Mouse (Mus musculus): ENCODE data around the gene Fzr1. TPM values are rescaled to one million over a fixed set of nuclear protein-coding genes. Genes with fewer than 3 reads are reported as not detected.

Gene Fzr1
- total RNA-seq, 2 experiments from 2014 or later, result 11.9 to 15.4 TPM

DNA sequence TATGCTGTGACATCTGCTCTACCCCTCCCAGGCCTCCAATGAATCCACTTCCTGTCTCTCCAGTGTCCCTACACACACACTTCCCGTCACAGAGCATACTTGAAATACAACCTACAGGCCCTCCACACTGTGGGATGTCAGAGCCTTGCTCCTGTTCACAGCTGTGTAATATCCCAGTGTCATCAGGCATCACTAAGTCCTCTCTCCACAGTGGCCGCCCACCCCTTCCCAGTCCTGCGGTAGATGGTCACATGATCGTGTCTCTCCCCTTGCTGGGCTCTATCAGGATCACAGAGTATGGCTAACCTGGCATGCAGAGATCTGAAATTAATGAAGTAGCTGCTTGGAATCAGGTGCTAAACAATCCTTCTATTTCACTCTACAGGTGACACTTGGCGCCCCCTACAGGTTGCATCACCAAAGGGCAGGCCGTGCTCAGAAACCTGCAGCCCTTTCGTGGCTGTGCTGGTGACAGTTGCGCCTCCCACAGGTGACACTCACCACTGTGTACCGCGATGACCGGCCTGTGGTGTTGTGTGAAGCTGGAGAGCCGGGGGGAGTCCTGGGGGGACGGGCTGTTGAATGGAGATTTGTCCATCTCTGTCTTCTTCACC lies 27.4 kb upstream of the Fzr1 start:
- intact Hi-C loops (cut with DNase I; ENCODE audit: low total_unique reads), result no loop called here
- peak; percentile 68 for DNase-seq

DNA sequence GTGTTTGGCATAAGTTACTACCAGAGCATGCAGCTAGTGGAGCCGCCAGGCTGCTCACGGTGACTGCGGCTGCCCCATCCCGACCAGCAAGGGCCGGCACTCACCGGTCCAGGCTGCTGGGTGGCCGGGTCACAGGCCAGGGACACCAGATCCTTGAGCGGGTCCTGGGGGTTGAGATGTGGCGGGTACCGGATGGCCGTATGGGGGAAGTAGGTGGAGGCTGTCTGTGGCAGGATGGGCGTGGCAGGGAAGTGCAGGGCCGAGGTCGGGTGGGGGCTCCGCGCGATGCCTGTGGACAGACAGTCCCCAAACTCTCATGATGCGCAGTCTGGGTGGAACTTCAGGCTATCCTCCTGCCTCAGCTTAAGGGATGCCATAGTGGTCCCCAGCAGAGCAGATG lies 26.4 kb upstream of the Fzr1 start:
- intact Hi-C loops (cut with DNase I; ENCODE audit: low total_unique reads), result no loop called here
- no peak for DNase-seq

- intact Hi-C loops (cut with DNase I; ENCODE audit: low total_unique reads), result no loop called here
- no peak for DNase-seq
Observed at GRCm38 (mm10) chr10:81404082-81404481, 25.8 kb upstream of the Fzr1 start.

DNA sequence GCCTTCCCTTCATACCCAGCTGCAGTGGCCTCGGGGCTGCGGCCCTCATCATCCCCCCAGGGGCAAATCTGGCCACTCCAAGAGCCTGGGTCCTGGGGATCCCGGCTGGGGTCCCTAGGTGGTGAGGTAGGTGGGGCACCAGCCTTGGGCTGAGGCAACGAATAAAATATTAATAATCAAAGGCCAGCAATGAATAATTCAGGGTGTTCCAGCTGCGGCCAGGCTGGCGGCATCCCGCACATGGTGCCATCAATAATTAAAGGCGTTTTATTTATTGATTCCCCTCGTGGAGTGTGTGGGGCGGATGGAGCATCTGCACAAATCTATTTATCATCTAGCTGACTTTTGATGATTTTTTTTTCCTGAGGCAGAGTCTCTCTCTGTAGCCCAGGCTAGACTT lies 25.2 kb upstream of the Fzr1 start:
- intact Hi-C loops (cut with DNase I; ENCODE audit: low total_unique reads), result no loop called here
- no peak for DNase-seq

- DNase-seq, result peak; percentile 19
- intact Hi-C loops (cut with DNase I; ENCODE audit: low total_unique reads), result no loop called here
Observed at GRCm38 (mm10) chr10:81402227-81402765, 24.0 kb upstream of the Fzr1 start.

DNA sequence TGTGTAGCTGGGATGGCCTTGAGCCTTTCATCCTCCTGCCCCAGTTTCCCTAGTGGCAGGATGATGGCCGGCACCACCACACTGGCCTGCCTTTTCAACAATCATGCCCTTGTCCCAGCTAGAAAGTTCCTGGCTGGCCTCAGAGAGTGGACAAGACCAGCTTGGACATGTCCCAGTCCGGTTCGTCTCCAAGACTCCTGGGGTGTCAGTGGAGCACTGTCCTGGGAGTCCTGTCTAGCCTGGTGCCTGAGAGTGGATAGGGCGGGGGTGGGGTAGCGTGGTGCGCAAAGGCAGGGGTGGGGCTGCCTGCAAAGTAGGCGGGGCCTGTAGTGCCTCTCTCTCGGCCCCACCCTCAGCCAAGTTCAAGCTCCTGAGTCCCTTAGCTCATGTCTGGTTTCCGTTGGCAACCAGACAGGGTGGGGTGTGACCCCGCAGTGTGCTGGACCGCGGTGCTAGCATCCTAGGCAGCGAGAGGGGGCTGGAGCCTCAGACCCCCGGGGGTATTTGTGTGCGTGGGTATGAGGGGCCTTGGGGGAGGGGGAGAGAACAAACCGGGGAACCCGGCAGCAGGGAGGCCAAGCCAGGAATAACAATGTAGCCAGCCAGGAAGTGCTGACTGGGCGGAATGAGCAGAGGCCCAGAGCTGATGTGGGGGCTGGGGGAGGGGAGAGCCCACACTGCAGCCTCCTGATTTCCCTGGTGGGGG lies 23.4 kb upstream of the Fzr1 start:
- intact Hi-C loops (cut with DNase I; ENCODE audit: low total_unique reads), result no loop called here
- peak; percentile 84 for DNase-seq

- intact Hi-C loops (cut with DNase I; ENCODE audit: low total_unique reads), result no loop called here
- DNase-seq, result no peak
Observed at GRCm38 (mm10) chr10:81401205-81401520, 22.8 kb upstream of the Fzr1 start.

GRCm38 (mm10) chr10:81400371-81401204 lies 22.3 kb upstream of the Fzr1 start:
- intact Hi-C loops (cut with DNase I; ENCODE audit: low total_unique reads), result no loop called here
- no peak for DNase-seq

- DNase-seq, result no peak
- intact Hi-C loops (cut with DNase I; ENCODE audit: low total_unique reads), result no loop called here
Observed at GRCm38 (mm10) chr10:81399798-81400308, 21.5 kb upstream of the Fzr1 start.

DNA sequence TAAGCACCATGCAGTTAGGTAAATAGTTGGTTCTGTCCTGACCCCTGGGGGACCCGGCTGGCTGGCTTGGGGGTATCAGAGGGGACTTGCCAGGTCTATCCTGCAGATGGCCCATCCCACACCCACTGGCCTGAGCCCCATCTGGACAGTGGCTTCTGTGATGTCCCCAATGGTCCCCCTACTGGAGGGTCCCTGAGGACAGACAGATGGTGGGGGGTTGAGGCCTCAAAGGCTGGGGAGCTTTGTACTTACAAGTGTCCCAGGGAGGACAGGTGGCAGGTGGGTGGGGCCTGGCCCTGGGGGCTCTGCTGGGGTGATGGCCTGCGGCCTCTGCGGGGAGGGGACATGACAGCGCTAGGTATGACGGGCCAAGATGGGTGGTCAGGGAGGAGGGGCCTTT lies 21.0 kb upstream of the Fzr1 start:
- intact Hi-C loops (cut with DNase I; ENCODE audit: low total_unique reads), result no loop called here
- DNase-seq, result no peak

DNA sequence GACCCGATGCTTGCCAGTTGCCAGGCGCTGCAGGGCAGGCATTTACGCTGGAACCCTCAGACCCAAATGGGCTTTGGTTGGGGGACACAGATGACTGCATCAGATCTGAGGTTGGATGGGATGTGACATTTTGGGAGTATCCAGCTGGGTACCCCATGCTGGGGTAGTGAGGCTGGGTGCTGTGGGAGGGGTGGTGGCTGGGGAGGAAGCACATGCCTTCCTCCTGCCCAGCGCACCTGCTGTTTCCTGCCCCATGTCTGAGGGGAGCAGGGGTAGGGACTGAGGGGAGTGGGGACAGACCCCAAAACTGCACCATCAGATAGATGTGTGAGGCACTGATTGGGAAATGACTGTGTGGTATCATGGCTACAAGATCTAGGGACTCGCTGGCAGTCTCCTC lies 18.4 kb upstream of the Fzr1 start:
- DNase-seq, result no peak
- intact Hi-C loops (cut with DNase I; ENCODE audit: low total_unique reads), result no loop called here

- intact Hi-C loops (cut with DNase I; ENCODE audit: low total_unique reads), result loop anchor here (2.0 kb wide), 1 partner anchor 47 kb away; no protein-coding TSS in a partner anchor
- DNase-seq, result no peak
Observed at GRCm38 (mm10) chr10:81395865-81396264, 17.5 kb upstream of the Fzr1 start.

DNA sequence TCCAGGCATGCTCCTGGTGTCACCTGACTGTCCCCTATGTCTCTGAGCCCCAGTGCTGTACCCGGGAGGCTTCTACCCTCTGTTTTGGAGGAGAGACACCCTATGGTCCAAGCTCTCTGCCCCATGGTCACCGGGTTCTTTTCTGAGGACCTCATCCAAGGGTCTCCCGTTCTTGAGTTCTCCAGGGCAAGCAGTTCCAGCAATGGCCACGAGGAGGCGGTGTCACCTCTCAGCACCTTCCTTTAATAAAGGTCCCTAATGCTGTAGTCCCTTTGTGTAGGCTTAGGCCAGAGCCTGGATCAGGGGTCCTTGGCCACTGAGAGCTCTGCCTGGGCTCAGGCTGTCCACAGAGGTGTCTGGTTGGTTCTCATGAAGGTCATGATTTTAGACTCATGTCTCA lies 16.8 kb upstream of the Fzr1 start:
- no peak for DNase-seq
- intact Hi-C loops (cut with DNase I; ENCODE audit: low total_unique reads), result loop anchor here (2.0 kb wide), 1 partner anchor 48 kb away; no protein-coding TSS in a partner anchor

DNA sequence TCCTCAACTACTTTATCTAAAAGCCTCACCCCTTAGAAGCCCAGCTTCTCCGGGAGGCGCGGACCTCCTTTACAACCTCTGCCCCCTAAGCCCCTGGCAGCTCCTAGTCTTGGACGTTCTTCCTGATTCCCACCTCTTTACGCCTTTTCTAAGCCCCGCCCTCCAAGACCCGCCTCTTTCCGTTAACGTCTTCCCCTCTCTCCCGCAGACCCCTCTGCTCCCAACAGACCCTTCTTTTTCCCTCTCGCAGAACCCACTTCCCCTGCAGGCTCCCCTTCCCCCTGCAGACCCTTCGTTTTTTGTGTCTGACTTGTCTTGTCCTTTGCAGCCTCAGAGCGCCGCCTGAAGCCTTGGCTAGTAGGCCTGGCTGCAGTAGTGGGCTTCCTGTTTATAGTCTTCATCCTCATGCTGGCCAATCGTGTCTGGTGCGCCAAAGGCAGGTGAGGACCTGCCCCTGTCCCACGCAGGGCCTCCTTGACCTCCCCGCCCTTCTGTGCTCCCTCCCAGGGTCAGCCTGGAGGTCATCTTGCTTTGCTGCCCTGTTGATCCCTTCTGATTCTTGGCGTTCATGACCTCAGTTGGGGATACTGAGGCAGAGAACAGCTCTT lies 15.2 kb upstream of the Fzr1 start:
- intact Hi-C loops (cut with DNase I; ENCODE audit: low total_unique reads), result loop anchor here (2.0 kb wide), 1 partner anchor 49 kb away; no protein-coding TSS in a partner anchor
- DNase-seq, result no peak

- intact Hi-C loops (cut with DNase I; ENCODE audit: low total_unique reads), result no loop called here
- DNase-seq, result no peak
Observed at GRCm38 (mm10) chr10:81392781-81393185, 14.5 kb upstream of the Fzr1 start, which contains the start of gene Smim24. Gene Smim24, plus strand, starts transcription at chr10:81393051.

- intact Hi-C loops (cut with DNase I; ENCODE audit: low total_unique reads), result no loop called here
- no peak for DNase-seq
Observed at GRCm38 (mm10) chr10:81392270-81392669, 14.0 kb upstream of the Fzr1 start.

DNA sequence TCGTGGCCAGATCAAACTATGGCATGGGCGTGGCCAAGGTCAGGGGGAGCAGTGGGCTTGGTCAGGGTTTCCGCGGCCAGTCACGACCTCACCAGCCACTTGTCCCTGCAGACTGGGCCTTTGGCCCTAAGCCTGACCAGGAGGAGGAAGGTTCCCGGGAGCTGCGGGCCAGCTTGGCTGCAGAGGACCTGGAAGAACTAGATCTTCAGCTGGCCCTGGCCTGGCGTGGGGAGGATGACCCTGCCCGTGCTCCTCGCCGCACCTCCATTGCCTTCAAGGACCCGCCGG lies 12.3 kb upstream of the Fzr1 start:
- intact Hi-C loops (cut with DNase I; ENCODE audit: low total_unique reads), result no loop called here

GRCm38 (mm10) chr10:81389801-81390677 lies 11.7 kb upstream of the Fzr1 start:
- intact Hi-C loops (cut with DNase I; ENCODE audit: low total_unique reads), result loop anchor here (5.0 kb wide), 1 partner anchor 62 kb away; no protein-coding TSS in a partner anchor

More for the DNA sequence above, 12.3 kb upstream of the Fzr1 start:
- no peak for DNase-seq

GRCm38 (mm10) chr10:81389373-81389772 lies 11.1 kb upstream of the Fzr1 start:
- no peak for DNase-seq
- intact Hi-C loops (cut with DNase I; ENCODE audit: low total_unique reads), result loop anchor here (5.0 kb wide), 1 partner anchor 63 kb away; no protein-coding TSS in a partner anchor

More at GRCm38 (mm10) chr10:81389801-81390677, 11.7 kb upstream of the Fzr1 start:
- peak; percentile 79 for DNase-seq
